11 mouse cellular contexts compared by ENCODE assay signal in the genomic region with DNA sequence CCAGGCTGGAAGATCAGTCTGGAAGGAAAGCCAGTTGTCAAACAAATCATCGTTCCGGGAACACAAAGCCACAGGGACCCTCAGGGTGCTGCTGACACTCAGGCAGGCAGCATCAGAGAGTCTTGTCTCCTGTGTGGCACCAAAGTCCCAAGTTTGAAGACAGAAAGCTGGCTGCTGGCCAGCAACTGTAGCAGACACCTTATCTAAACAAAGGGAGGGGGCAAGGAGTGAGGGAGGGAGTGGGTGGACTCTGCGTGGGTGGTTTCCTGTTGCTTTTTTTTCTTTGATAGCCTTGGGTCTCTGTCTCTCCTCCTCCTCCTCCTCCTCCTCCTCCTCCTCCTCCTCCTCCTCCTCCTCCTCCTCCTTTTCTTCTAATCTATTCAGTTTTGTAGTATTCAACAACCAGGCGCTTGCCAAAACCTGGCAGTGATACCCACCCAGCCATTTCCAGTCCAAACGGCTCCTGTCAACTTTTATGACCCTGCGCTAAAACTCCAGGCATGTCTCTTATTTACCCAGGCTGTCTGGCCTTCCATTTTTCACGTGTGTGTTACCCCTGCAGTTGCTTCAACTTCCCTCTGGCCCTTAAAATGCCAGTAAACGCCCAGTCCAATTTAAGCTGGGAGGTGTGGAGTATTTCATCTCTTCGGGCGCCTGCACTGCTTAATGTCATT.
DNase-seq lines count a peak whose midpoint lies in the region; ATAC-seq and TF ChIP-seq lines count a peak whose summit lies in the region.
"Had no signal": no experiment of that assay in that cellular context is flagged by ENCODE, and none has a peak within 500 bp of the region (broad histone marks: within the 10 kb centered on the region; RNA-seq: fewer than 3 reads in every experiment).

No protein-coding gene starts in this region.

- H3K27me3 ChIP-seq in kidney, adult 2 months (replicated peaks; ENCODE audit: control insufficient read depth, insufficient read depth, low read length) = no peaks in the 10 kb centered on the region
- H3K27me3 ChIP-seq in stomach, embryonic 16.5 days (ENCODE audit: control insufficient read depth, insufficient read depth, low read length) = peaks cover 3% of the 10 kb centered on the region; the same call in 1 of the 2 replicates
- peaks cover 5% of the 10 kb centered on the region; the same call in 1 of the 2 replicates for H3K27me3 ChIP-seq in forebrain, embryonic 11.5 days (ENCODE audit: control insufficient read depth, insufficient read depth, low read length)

- H3K9me3 ChIP-seq in stomach, embryonic 16.5 days (replicated peaks; ENCODE audit: control insufficient read depth, low read length) = no peaks in the 10 kb centered on the region
- H3K9me3 ChIP-seq in forebrain, embryonic 11.5 days (ENCODE audit: control insufficient read depth, low read length) = no peaks in the 10 kb centered on the region
- H3K9me3 ChIP-seq: hindbrain, embryonic 12.5 days; neural tube, embryonic 15.5 days had no signal

- H3K27ac ChIP-seq in kidney, adult 2 months (ENCODE audit: insufficient read depth, low read depth, low read length) = no peak overlapping the region
- H3K27ac ChIP-seq in stomach, embryonic 16.5 days (ENCODE audit: low read length) = no peak overlapping the region
- H3K27ac ChIP-seq in forebrain, embryonic 11.5 days (ENCODE audit: low read depth, low read length) = no peak overlapping the region
- H3K27ac ChIP-seq: left cerebral cortex, adult 2 months; macrophage; neural tube, embryonic 15.5 days had no signal

- WGBS in kidney, adult 2 months = 55% methylated on average over 9 of the region's 10 CpGs
- 32% methylated on average over 10 of the region's 10 CpGs for WGBS in stomach, embryonic 16.5 days
- WGBS in forebrain, embryonic 11.5 days = 56% methylated on average over 9 of the region's 10 CpGs

- no peaks in the 10 kb centered on the region for H3K4me1 ChIP-seq in kidney, adult 2 months (ENCODE audit: control insufficient read depth, insufficient read depth, low read length)
- peaks cover 15% of the 10 kb centered on the region for H3K4me1 ChIP-seq in stomach, embryonic 16.5 days (ENCODE audit: control insufficient read depth, insufficient read depth, low read length)
- H3K4me1 ChIP-seq in forebrain, embryonic 11.5 days (replicated peaks; ENCODE audit: control insufficient read depth, insufficient read depth, low read length) = no peaks in the 10 kb centered on the region

- H3K36me3 ChIP-seq in kidney, adult 2 months (ENCODE audit: control insufficient read depth, insufficient read depth, low read length) = no peaks in the 10 kb centered on the region
- no peaks in the 10 kb centered on the region for H3K36me3 ChIP-seq in stomach, embryonic 16.5 days (ENCODE audit: control insufficient read depth, insufficient read depth, low read length)
- H3K36me3 ChIP-seq in forebrain, embryonic 11.5 days (ENCODE audit: control insufficient read depth, insufficient read depth, low read length) = no peaks in the 10 kb centered on the region
- H3K36me3 ChIP-seq: hindbrain, embryonic 12.5 days; neural tube, embryonic 15.5 days had no signal

- no peak for TF ChIP-seq POLR2A in kidney, adult 2 months (IDR thresholded peaks at IDR 0.05; ENCODE audit: low read depth, low read length)

- DNase-seq in kidney, adult 2 months = peak; percentile 1
- DNase-seq in kidney, postnatal 10 days = no peak
- peak; percentile 29 to 30 for DNase-seq in spleen, postnatal 36 days (ENCODE audit: low spot score in 2 of 2)
- no peak for DNase-seq in spleen, adult 18-20 months
- DNase-seq in c-Kit-positive CD71-positive TER-119-positive erythroid progenitor cells, embryonic 14.5 days (ENCODE audit: low spot score) = peak; percentile 27
- DNase-seq in forebrain, embryonic 11.5 days (ENCODE audit: low spot score) = no peak

- no peak for ATAC-seq in stomach, embryonic 16.5 days (ENCODE audit: insufficient read depth, low FRiP score)
- ATAC-seq in forebrain, embryonic 11.5 days (replicated peaks; ENCODE audit: low FRiP score) = no peak

- TF ChIP-seq CTCF in kidney, adult 2 months (conservative IDR thresholded peaks at IDR 0.05; ENCODE audit: insufficient read depth, insufficient read length, low read depth, low read length) = no peak

- H3K9ac ChIP-seq in stomach, embryonic 16.5 days (ENCODE audit: low read length) = no peak overlapping the region
- H3K9ac ChIP-seq in forebrain, embryonic 11.5 days (ENCODE audit: low read length) = no peak overlapping the region
- H3K9ac ChIP-seq: hindbrain, embryonic 12.5 days; neural tube, embryonic 15.5 days had no signal

- peak overlapping the region; percentile 19; the same call in 1 of the 2 replicates for H3K4me2 ChIP-seq in stomach, embryonic 16.5 days (ENCODE audit: low read depth, low read length)
- no peak overlapping the region for H3K4me2 ChIP-seq in forebrain, embryonic 11.5 days (ENCODE audit: low read depth, low read length, severe bottlenecking)
- H3K4me2 ChIP-seq: hindbrain, embryonic 12.5 days; neural tube, embryonic 15.5 days had no signal

- no peak overlapping the region for H3K4me3 ChIP-seq in kidney, adult 2 months (ENCODE audit: insufficient read depth, low read depth, low read length)
- no peak overlapping the region for H3K4me3 ChIP-seq in stomach, embryonic 16.5 days (replicated peaks; ENCODE audit: low read length)
- H3K4me3 ChIP-seq in forebrain, embryonic 11.5 days (ENCODE audit: low read depth, low read length) = no peak overlapping the region
- H3K4me3 ChIP-seq: hindbrain, embryonic 12.5 days; left cerebral cortex, adult 2 months; neural tube, embryonic 15.5 days had no signal

Comparison
In these comparisons a context has a peak if more than half of its experiments do, and no peak if none do; other contexts are left out.
1. DNase-seq: peak in kidney, adult 2 months (single experiment), spleen, postnatal 36 days (2 of 2) and c-Kit-positive CD71-positive TER-119-positive erythroid progenitor cells, embryonic 14.5 days (single experiment); none in kidney, postnatal 10 days (single experiment), spleen, adult 18-20 months (0 of 2) and forebrain, embryonic 11.5 days (single experiment).